Mouse (Mus musculus) ES-E14 (cell line): ENCODE results near the gene Bicral. TPM values are rescaled to one million over a fixed set of nuclear protein-coding genes. Genes with fewer than 3 reads are reported as not detected.

Experiments used
- DNase-seq: peaks from one replicate; pipeline ENCODE4 v3.0.0-alpha.2; 2013; ENCODE audit warnings: low read depth, low spot score
- H3K27ac ChIP-seq: 2 replicates; pipeline ENCODE4 v1.5.1; 2012; ENCODE audit warnings: low read depth, mild to moderate bottlenecking, low read length, moderate library complexity, mixed read lengths; ENCODE audit not compliant: poor library complexity, insufficient read depth, severe bottlenecking
- H3K36me3 ChIP-seq: 2 replicates; pipeline ENCODE4 v1.6.1; 2012; ENCODE audit warnings: mild to moderate bottlenecking, low read length, moderate library complexity, mixed read lengths; ENCODE audit not compliant: control insufficient read depth, poor library complexity, insufficient read depth, severe bottlenecking
- H3K4me1 ChIP-seq, 2 experiments: fragments of 150-350 bp in 1 of 2; sonication (generic) in 1 of 2; 2 replicates each; pipeline ENCODE4 v1.6.1; 2012; ENCODE audit warnings: low read length in 2 of 2, mild to moderate bottlenecking in 1 of 2, mixed read lengths in 1 of 2; ENCODE audit not compliant: control insufficient read depth in 2 of 2, insufficient read depth in 2 of 2, poor library complexity in 1 of 2
- H3K4me3 ChIP-seq, 2 experiments: fragments of 150-350 bp in 1 of 2; sonication (generic) in 1 of 2; 2 replicates each; pipeline ENCODE4 v1.5.1; 2012; ENCODE audit warnings: low read length in 2 of 2, low read depth in 1 of 2, mild to moderate bottlenecking in 1 of 2, mixed read lengths in 1 of 2; ENCODE audit not compliant: insufficient read depth in 1 of 2, poor library complexity in 1 of 2, severe bottlenecking in 1 of 2
- H3K9ac ChIP-seq: 2 replicates; pipeline ENCODE4 v1.6.1; 2012; ENCODE audit warnings: low read depth, mild to moderate bottlenecking, low read length, mixed read lengths; ENCODE audit not compliant: poor library complexity, insufficient read depth, severe bottlenecking
- H3K9me3 ChIP-seq: fragments of 150-350 bp; sonication (generic); 2 replicates; pipeline ENCODE4 v1.6.1; 2012; ENCODE audit warnings: low read depth, mild to moderate bottlenecking, low read length; ENCODE audit not compliant: control insufficient read depth, insufficient read depth
- CHD2 ChIP-seq: IDR thresholded peaks from 2 replicates; pipeline ENCODE4 v1.6.1; 2014; ENCODE audit warnings: mild to moderate bottlenecking, low read depth, low read length, inconsistent platforms
- HCFC1 ChIP-seq: IDR thresholded peaks from 2 replicates; pipeline ENCODE4 v1.6.1; 2012; ENCODE audit warnings: low read length, inconsistent platforms, borderline replicate concordance; ENCODE audit not compliant: insufficient read depth
- MAFK ChIP-seq: IDR thresholded peaks from 2 replicates; pipeline ENCODE4 v1.6.1; 2014; ENCODE audit warnings: mild to moderate bottlenecking, low read depth, low read length, inconsistent platforms; ENCODE audit not compliant: insufficient read depth
- ZC3H11A ChIP-seq: IDR thresholded peaks from 2 replicates; pipeline ENCODE4 v1.6.1; 2012; ENCODE audit warnings: low read depth, mild to moderate bottlenecking, inconsistent platforms, low read length, borderline replicate concordance
- ZNF384 ChIP-seq: IDR thresholded peaks from 2 replicates; pipeline ENCODE4 v1.6.1; 2012; ENCODE audit warnings: low read depth, low read length, inconsistent platforms
- in situ Hi-C, 2 experiments: fragments of 600-800 bp; cut with MboI; formaldehyde crosslinking; loops; one replicate each; pipeline ENCODE4 v1.15.1; 2025; ENCODE audit warnings: low sequenced_read_pairs in 2 of 2, inconsistent platforms in 1 of 2; ENCODE audit not compliant: unreplicated experiment in 2 of 2
- total RNA-seq: library from RNA; depleted of rRNA; stranded (reverse); fragments of 300-350 nt; gene quantifications from 2 replicates; pipeline ENCODE4 v1.2.3, GENCODE M21; 2012

Bicral gene
- total RNA-seq, 1 experiment = 20.2 TPM

- no peak overlapping the region for H3K4me3 ChIP-seq
- no peak overlapping the region for H3K27ac ChIP-seq
- H3K4me1 ChIP-seq = peaks cover 2 to 20% of the 10 kb centered on the region in 2 experiments
- TF ChIP-seq CHD2 (no peak), ZC3H11A (no peak), MAFK (no peak), ZNF384 (no peak), HCFC1 (no peak)
- H3K36me3 ChIP-seq = peaks cover 2% of the 10 kb centered on the region; the same call in 1 of the 2 replicates
- H3K9ac ChIP-seq = 0 out of 2 replicates have a peak overlapping the region, but pooled peaks have one; percentile 6
- no peaks in the 10 kb centered on the region for H3K9me3 ChIP-seq
- in situ Hi-C loops = no loop called here
- DNase-seq = no peak
These were observed 14.6 kb downstream of the Bicral start for GRCm38 (mm10) chr17:46843716-46844115.

GRCm38 (mm10) chr17:46843022-46843421 is 15.3 kb downstream of the Bicral start:
- peaks cover 2% of the 10 kb centered on the region; the same call in 1 of the 2 replicates for H3K36me3 ChIP-seq
- H3K4me1 ChIP-seq = peaks cover 4 to 23% of the 10 kb centered on the region in 2 experiments
- DNase-seq = no peak
- TF ChIP-seq CHD2 = no peak
- TF ChIP-seq ZC3H11A = no peak
- TF ChIP-seq HCFC1 = no peak
- no peak for TF ChIP-seq MAFK
- no peak for TF ChIP-seq ZNF384
- no peaks in the 10 kb centered on the region for H3K9me3 ChIP-seq
- in situ Hi-C loops = no loop called here
- H3K27ac ChIP-seq = no peak overlapping the region
- no peak overlapping the region for H3K4me3 ChIP-seq
- no peak overlapping the region for H3K9ac ChIP-seq

- H3K9me3 ChIP-seq = no peaks in the 10 kb centered on the region
- peak overlapping the region; percentile 18 to 67 for H3K4me3 ChIP-seq
- H3K27ac ChIP-seq = no peak overlapping the region
- H3K4me1 ChIP-seq = peaks cover 4 to 22% of the 10 kb centered on the region in 2 experiments
- TF ChIP-seq ZC3H11A = no peak
- TF ChIP-seq ZNF384 = peak; percentile 68
- H3K36me3 ChIP-seq = peaks cover 2% of the 10 kb centered on the region; the same call in 1 of the 2 replicates
- no peak overlapping the region for H3K9ac ChIP-seq
- in situ Hi-C loops = no loop called here
- DNase-seq = no peak
These were observed 17.8 kb downstream of the Bicral start for GRCm38 (mm10) chr17:46840304-46841010.

GRCm38 (mm10) chr17:46838396-46838920 is 19.8 kb downstream of the Bicral start:
- Histone ChIP-seq H3K4me1 (peaks cover 4 to 12% of the 10 kb centered on the region in 2 experiments), H3K36me3 (no peaks in the 10 kb centered on the region; the same call in 1 of the 2 replicates), H3K27ac (no peak overlapping the region), H3K4me3 (no peak overlapping the region), H3K9ac (no peak overlapping the region), H3K9me3 (no peaks in the 10 kb centered on the region)
- DNase-seq = no peak
- in situ Hi-C loops = no loop called here
- TF ChIP-seq HCFC1 (no peak), MAFK (no peak), ZNF384 (no peak), CHD2 (no peak), ZC3H11A (no peak)
